Mouse (Mus musculus): ENCODE measurements around the gene Mgat5b. TPM values are rescaled to one million over a fixed set of nuclear protein-coding genes. Genes with fewer than 3 reads are reported as not detected.
"Not testable (repeated sequence)": the region's sequence is repeated elsewhere in the genome, so short reads cannot be mapped to it uniquely, and the experiment has no call there.

The Mgat5b gene
- total RNA-seq (2021), result 10 to 100 TPM; 91.5 to 94.4 TPM

- peak; percentile 82 to 91 for DNase-seq (ENCODE audit: extremely low spot score in 1 of 2, low spot score in 2 of 2)
- intact Hi-C loops (cut with DNase I), result loop anchor here (2.0 to 10.0 kb wide), 5 partner anchors 79 to 256 kb away; no protein-coding TSS in a partner anchor
These were observed at the start of gene Mgat5b for GRCm38 (mm10) chr11:116918323-116919185. Mgat5b (plus strand) TSS chr11:116918863.

GRCm38 (mm10) chr11:116869223-116869622 is 49.4 kb upstream of the Mgat5b start:
- intact Hi-C loops (cut with DNase I), result no loop called here
- DNase-seq (ENCODE audit: extremely low spot score in 1 of 2, low spot score in 2 of 2), result no peak

- intact Hi-C loops (cut with DNase I), result no loop called here
- no peak for DNase-seq (ENCODE audit: extremely low spot score in 1 of 2, low spot score in 2 of 2)
These were observed 49.0 kb upstream of the Mgat5b start for GRCm38 (mm10) chr11:116869641-116870040.

- no peak for DNase-seq (ENCODE audit: extremely low spot score in 1 of 2, low spot score in 2 of 2)
- intact Hi-C loops (cut with DNase I), result no loop called here
These were observed 47.1 kb upstream of the Mgat5b start for GRCm38 (mm10) chr11:116871538-116871937.

GRCm38 (mm10) chr11:116873987-116874386 is 44.7 kb upstream of the Mgat5b start:
- peak in 1 of 2 experiments; percentile 43 for DNase-seq (ENCODE audit: extremely low spot score in 1 of 2, low spot score in 2 of 2)
- intact Hi-C loops (cut with DNase I), result no loop called here

GRCm38 (mm10) chr11:116878454-116878853 is 40.2 kb upstream of the Mgat5b start:
- peak in 1 of 2 experiments; percentile 43 for DNase-seq (ENCODE audit: extremely low spot score in 1 of 2, low spot score in 2 of 2)
- intact Hi-C loops (cut with DNase I), result no loop called here

- intact Hi-C loops (cut with DNase I), result no loop called here
These were observed 37.8 kb upstream of the Mgat5b start for GRCm38 (mm10) chr11:116880839-116881238.

GRCm38 (mm10) chr11:116881440-116881839 is 37.2 kb upstream of the Mgat5b start:
- intact Hi-C loops (cut with DNase I), result no loop called here

More at GRCm38 (mm10) chr11:116880839-116881238, 37.8 kb upstream of the Mgat5b start:
- DNase-seq (ENCODE audit: extremely low spot score in 1 of 2, low spot score in 2 of 2), result peak in 1 of 2 experiments; percentile 12

GRCm38 (mm10) chr11:116882446-116882845 is 36.2 kb upstream of the Mgat5b start:
- no peak for DNase-seq (ENCODE audit: extremely low spot score in 1 of 2, low spot score in 2 of 2)
- intact Hi-C loops (cut with DNase I), result no loop called here

More at GRCm38 (mm10) chr11:116881440-116881839, 37.2 kb upstream of the Mgat5b start:
- no peak for DNase-seq (ENCODE audit: extremely low spot score in 1 of 2, low spot score in 2 of 2)

GRCm38 (mm10) chr11:116884061-116884460 is 34.6 kb upstream of the Mgat5b start:
- no peak for DNase-seq (ENCODE audit: extremely low spot score in 1 of 2, low spot score in 2 of 2)
- intact Hi-C loops (cut with DNase I), result loop anchor here (2.0 kb wide), 1 partner anchor 173 kb away; no protein-coding TSS in a partner anchor

- peak; percentile 73 to 74 for DNase-seq (ENCODE audit: extremely low spot score in 1 of 2, low spot score in 2 of 2)
- intact Hi-C loops (cut with DNase I), result loop anchor here (2.0 kb wide), 1 partner anchor 171 kb away; no protein-coding TSS in a partner anchor
These were observed 33.1 kb upstream of the Mgat5b start for GRCm38 (mm10) chr11:116885275-116886151.

- intact Hi-C loops (cut with DNase I), result no loop called here
These were observed 31.5 kb upstream of the Mgat5b start for GRCm38 (mm10) chr11:116887136-116887535.

GRCm38 (mm10) chr11:116893532-116894442 is 24.9 kb upstream of the Mgat5b start:
- peak in 1 of 2 experiments; percentile 50 for DNase-seq (ENCODE audit: extremely low spot score in 1 of 2, low spot score in 2 of 2)
- intact Hi-C loops (cut with DNase I), result no loop called here

More at GRCm38 (mm10) chr11:116887136-116887535, 31.5 kb upstream of the Mgat5b start:
- no peak for DNase-seq (ENCODE audit: extremely low spot score in 1 of 2, low spot score in 2 of 2)

- intact Hi-C loops (cut with DNase I), result no loop called here
- DNase-seq (ENCODE audit: extremely low spot score in 1 of 2, low spot score in 2 of 2), result no peak
These were observed 23.3 kb upstream of the Mgat5b start for GRCm38 (mm10) chr11:116895402-116895801.

- no peak for DNase-seq (ENCODE audit: extremely low spot score in 1 of 2, low spot score in 2 of 2)
- intact Hi-C loops (cut with DNase I), result no loop called here
These were observed 19.4 kb upstream of the Mgat5b start for GRCm38 (mm10) chr11:116899247-116899646.

GRCm38 (mm10) chr11:116902588-116902987 is 16.1 kb upstream of the Mgat5b start:
- intact Hi-C loops (cut with DNase I); DNase-seq (ENCODE audit: extremely low spot score in 1 of 2, low spot score in 2 of 2): not testable (repeated sequence)

GRCm38 (mm10) chr11:116905741-116906456 is 12.8 kb upstream of the Mgat5b start:
- DNase-seq (ENCODE audit: extremely low spot score in 1 of 2, low spot score in 2 of 2), result no peak
- intact Hi-C loops (cut with DNase I), result no loop called here
